Comparison of ENCODE assay signal across 15 mouse cellular contexts in genomic region chr16:22618424-22619056, GRCm38 (mm10). TPM values are rescaled to one million over a fixed set of nuclear protein-coding genes. Genes with fewer than 3 reads are reported as not detected.
A peak's percentile ranks its signal among the peaks of the same experiment; 100 is the strongest.
DNase-seq lines count a peak whose midpoint lies in the region; TF ChIP-seq lines count a peak whose summit lies in the region.
"Had no signal": no experiment of that assay in that cellular context is flagged by ENCODE, and none has a peak within 500 bp of the region (broad histone marks: within the 10 kb centered on the region; RNA-seq: fewer than 3 reads in every experiment).

No protein-coding gene starts in this region.

- no peak overlapping the region for H3K4me3 ChIP-seq in left cerebral cortex, adult 2 months
- H3K4me3 ChIP-seq: limb, embryonic 10.5 days had no signal

- intact Hi-C loops in left cerebral cortex, adult 2 months (cut with DNase I) = no loop called here

- H3K27ac ChIP-seq in left cerebral cortex, adult 2 months = peak overlapping the region; percentile 40; the same call in 1 of the 2 replicates
- H3K27ac ChIP-seq: limb, embryonic 10.5 days; liver, embryonic 14.5 days had no signal

- DNase-seq in layer of hippocampus, adult 9-11 months = peak; percentile 44
- no peak for DNase-seq in layer of hippocampus, adult 9-10 months (ENCODE audit: low spot score)
- DNase-seq in right cerebral cortex, postnatal 25 days = peak; percentile 24
- no peak for DNase-seq in right cerebral cortex, postnatal 10 days (ENCODE audit: low spot score in 2 of 2)
- DNase-seq in left cerebral cortex, adult 2 months (ENCODE audit: extremely low spot score in 1 of 2, low spot score in 2 of 2) = peak in 1 of 2 experiments; percentile 18
- peak; percentile 62 for DNase-seq in telencephalon, adult 2 months (ENCODE audit: low read depth, low spot score)
- no peak for DNase-seq in kidney, postnatal 25 days
- DNase-seq in cerebellum, adult 11-12 months = no peak
- DNase-seq: cerebellum, postnatal 25 days; heart, postnatal 14 days; kidney, postnatal 14 days; lung, postnatal 36 days; thymus, postnatal 4 days had no signal

- TF ChIP-seq CTCF in left cerebral cortex, adult 2 months (IDR thresholded peaks at IDR 0.05) = no peak

RNA-seq across cellular contexts. Expression of gene Dgkg, which starts 38.5 kb away (rescaled TPM):
- 10 to 100 TPM; 63.3 to 64.0 TPM for total RNA-seq in left cerebral cortex, adult 2 months (2021)

Comparison
In these comparisons a context has a peak if more than half of its experiments do, and no peak if none do; other contexts are left out.
1. DNase-seq: peak in layer of hippocampus, adult 9-11 months (single experiment), right cerebral cortex, postnatal 25 days (single experiment) and telencephalon, adult 2 months (single experiment); none in layer of hippocampus, adult 9-10 months (single experiment), right cerebral cortex, postnatal 10 days (0 of 2), kidney, postnatal 25 days (0 of 2) and cerebellum, adult 11-12 months (single experiment).